Mouse (Mus musculus): ENCODE measurements around the gene Lmf2. TPM values are rescaled to one million over a fixed set of nuclear protein-coding genes. Genes with fewer than 3 reads are reported as not detected.

Lmf2 gene
- polyA plus RNA-seq, 1 experiment from 2014 or later, result 33.0 TPM

- Histone ChIP-seq H3K27ac (ENCODE audit: low read depth, low read length) (peak within 1 kb of the TSS; percentile 94), H3K4me2 (ENCODE audit: low read length) (peak within 1 kb of the TSS; percentile 82), H3K9ac (ENCODE audit: low read depth, low read length) (peak within 1 kb of the TSS; percentile 88), H3K36me3 (ENCODE audit: control insufficient read depth, insufficient read depth, low read length) (peaks cover 24% of the 10 kb centered on the region), H3K4me3 (ENCODE audit: low read length) (peak within 1 kb of the TSS; percentile 80), H3K27me3 (replicated peaks; ENCODE audit: control insufficient read depth, insufficient read depth, low read length) (peaks cover 22% of the 10 kb centered on the region), H3K9me3 (ENCODE audit: control insufficient read depth, low read length) (no peaks in the 10 kb centered on the region), H3K4me1 (ENCODE audit: control insufficient read depth, insufficient read depth, low read depth, low read length) (peaks cover 22% of the 10 kb centered on the region)
- ATAC-seq, result peak; percentile 89
- 0% methylated on average over 40 of the region's 42 CpGs for WGBS
Observed at GRCm38 (mm10) chr15:89373762-89374248, 18.3 kb upstream of the Lmf2 start, which contains the start of gene Sco2. TSS of gene Sco2 (minus strand) at chr15:89373846.

GRCm38 (mm10) chr15:89373027-89373761, 17.7 kb upstream of the Lmf2 start:
- Histone ChIP-seq H3K9ac (ENCODE audit: low read depth, low read length) (peak overlapping the region; percentile 88), H3K4me1 (ENCODE audit: control insufficient read depth, insufficient read depth, low read depth, low read length) (peaks cover 16% of the 10 kb centered on the region), H3K27me3 (replicated peaks; ENCODE audit: control insufficient read depth, insufficient read depth, low read length) (peaks cover 17% of the 10 kb centered on the region), H3K36me3 (ENCODE audit: control insufficient read depth, insufficient read depth, low read length) (peaks cover 29% of the 10 kb centered on the region), H3K4me2 (ENCODE audit: low read length) (peak overlapping the region; percentile 82), H3K9me3 (ENCODE audit: control insufficient read depth, low read length) (no peaks in the 10 kb centered on the region), H3K27ac (ENCODE audit: low read depth, low read length) (peak overlapping the region; percentile 94), H3K4me3 (ENCODE audit: low read length) (peak overlapping the region; percentile 80)
- peak; percentile 79 for ATAC-seq
- WGBS, result 3% methylated on average over 34 of the region's 35 CpGs

- Histone ChIP-seq H3K4me3 (ENCODE audit: low read length) (peak overlapping the region; percentile 80), H3K9ac (ENCODE audit: low read depth, low read length) (peak overlapping the region; percentile 88; the same call in 1 of the 2 replicates), H3K4me1 (ENCODE audit: control insufficient read depth, insufficient read depth, low read depth, low read length) (peaks cover 15% of the 10 kb centered on the region), H3K27ac (ENCODE audit: low read depth, low read length) (no peak overlapping the region), H3K4me2 (ENCODE audit: low read length) (peak overlapping the region; percentile 82), H3K9me3 (ENCODE audit: control insufficient read depth, low read length) (no peaks in the 10 kb centered on the region), H3K36me3 (ENCODE audit: control insufficient read depth, insufficient read depth, low read length) (peaks cover 36% of the 10 kb centered on the region), H3K27me3 (replicated peaks; ENCODE audit: control insufficient read depth, insufficient read depth, low read length) (peaks cover 12% of the 10 kb centered on the region)
- WGBS, result 85% methylated on average over 7 of the region's 7 CpGs
- ATAC-seq, result no peak
Observed at GRCm38 (mm10) chr15:89372536-89372935, 17.1 kb upstream of the Lmf2 start.

DNA sequence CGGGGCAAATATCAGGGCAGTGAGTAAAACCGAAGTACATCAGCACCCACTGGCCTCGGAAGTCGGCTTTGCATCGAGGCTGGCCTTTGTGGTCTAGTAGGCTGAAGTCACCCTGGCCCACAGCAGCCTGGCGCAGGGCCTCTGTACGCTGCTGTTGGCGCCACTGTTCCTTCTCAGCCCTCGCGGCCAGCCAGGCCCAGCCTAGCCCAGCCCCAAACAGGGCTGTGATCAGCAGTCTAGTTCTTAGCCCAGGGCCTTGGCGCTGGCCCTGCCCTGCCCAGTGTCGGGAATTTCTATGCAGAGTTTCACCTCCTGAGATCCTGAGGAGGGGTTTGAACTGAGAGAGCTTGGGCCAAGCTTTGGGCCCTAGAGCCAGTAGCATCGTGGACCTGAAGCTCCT, 16.6 kb upstream of the Lmf2 start:
- peaks cover 39% of the 10 kb centered on the region for H3K36me3 ChIP-seq (ENCODE audit: control insufficient read depth, insufficient read depth, low read length)
- H3K27ac ChIP-seq (ENCODE audit: low read depth, low read length), result no peak overlapping the region
- ATAC-seq, result no peak
- no peak overlapping the region for H3K9ac ChIP-seq (ENCODE audit: low read depth, low read length)
- H3K27me3 ChIP-seq (replicated peaks; ENCODE audit: control insufficient read depth, insufficient read depth, low read length), result peaks cover 9% of the 10 kb centered on the region
- 88% methylated on average over 13 of the region's 13 CpGs for WGBS
- no peak overlapping the region for H3K4me2 ChIP-seq (ENCODE audit: low read length)
- H3K4me1 ChIP-seq (ENCODE audit: control insufficient read depth, insufficient read depth, low read depth, low read length), result peaks cover 15% of the 10 kb centered on the region
- H3K9me3 ChIP-seq (ENCODE audit: control insufficient read depth, low read length), result no peaks in the 10 kb centered on the region
- no peak overlapping the region for H3K4me3 ChIP-seq (ENCODE audit: low read length)

- no peak overlapping the region for H3K27ac ChIP-seq (ENCODE audit: low read depth, low read length)
- no peaks in the 10 kb centered on the region for H3K27me3 ChIP-seq (replicated peaks; ENCODE audit: control insufficient read depth, insufficient read depth, low read length)
- WGBS, result 93% methylated on average over 4 of the region's 4 CpGs
- no peak overlapping the region for H3K4me2 ChIP-seq (ENCODE audit: low read length)
- no peak overlapping the region for H3K9ac ChIP-seq (ENCODE audit: low read depth, low read length)
- H3K4me1 ChIP-seq (ENCODE audit: control insufficient read depth, insufficient read depth, low read depth, low read length), result no peaks in the 10 kb centered on the region
- H3K36me3 ChIP-seq (ENCODE audit: control insufficient read depth, insufficient read depth, low read length), result peaks cover 64% of the 10 kb centered on the region
- H3K4me3 ChIP-seq (ENCODE audit: low read length), result no peak overlapping the region
- H3K9me3 ChIP-seq (ENCODE audit: control insufficient read depth, low read length), result no peaks in the 10 kb centered on the region
- ATAC-seq, result no peak
Observed at GRCm38 (mm10) chr15:89365141-89365551, 9.7 kb upstream of the Lmf2 start.

GRCm38 (mm10) chr15:89363051-89363450, 7.6 kb upstream of the Lmf2 start:
- 96% methylated on average over 7 of the region's 7 CpGs for WGBS
- H3K9ac ChIP-seq (ENCODE audit: low read depth, low read length), result no peak overlapping the region
- H3K36me3 ChIP-seq (ENCODE audit: control insufficient read depth, insufficient read depth, low read length), result peaks cover 50% of the 10 kb centered on the region
- H3K9me3 ChIP-seq (ENCODE audit: control insufficient read depth, low read length), result no peaks in the 10 kb centered on the region
- H3K27me3 ChIP-seq (replicated peaks; ENCODE audit: control insufficient read depth, insufficient read depth, low read length), result no peaks in the 10 kb centered on the region
- H3K4me2 ChIP-seq (ENCODE audit: low read length), result no peak overlapping the region
- H3K4me3 ChIP-seq (ENCODE audit: low read length), result no peak overlapping the region
- H3K27ac ChIP-seq (ENCODE audit: low read depth, low read length), result no peak overlapping the region
- peaks cover 7% of the 10 kb centered on the region for H3K4me1 ChIP-seq (ENCODE audit: control insufficient read depth, insufficient read depth, low read depth, low read length)
- ATAC-seq, result no peak

- H3K4me3 ChIP-seq (ENCODE audit: low read length), result no peak overlapping the region
- no peak for ATAC-seq
- WGBS, result 90% methylated on average over 3 of the region's 3 CpGs
- no peak overlapping the region for H3K4me2 ChIP-seq (ENCODE audit: low read length)
- H3K36me3 ChIP-seq (ENCODE audit: control insufficient read depth, insufficient read depth, low read length), result peaks cover 20% of the 10 kb centered on the region
- H3K9ac ChIP-seq (ENCODE audit: low read depth, low read length), result no peak overlapping the region
- H3K4me1 ChIP-seq (ENCODE audit: control insufficient read depth, insufficient read depth, low read depth, low read length), result peaks cover 30% of the 10 kb centered on the region
- no peaks in the 10 kb centered on the region for H3K9me3 ChIP-seq (ENCODE audit: control insufficient read depth, low read length)
- H3K27ac ChIP-seq (ENCODE audit: low read depth, low read length), result no peak overlapping the region
- no peaks in the 10 kb centered on the region for H3K27me3 ChIP-seq (replicated peaks; ENCODE audit: control insufficient read depth, insufficient read depth, low read length)
Observed at GRCm38 (mm10) chr15:89358784-89359183, 3.3 kb upstream of the Lmf2 start.

DNA sequence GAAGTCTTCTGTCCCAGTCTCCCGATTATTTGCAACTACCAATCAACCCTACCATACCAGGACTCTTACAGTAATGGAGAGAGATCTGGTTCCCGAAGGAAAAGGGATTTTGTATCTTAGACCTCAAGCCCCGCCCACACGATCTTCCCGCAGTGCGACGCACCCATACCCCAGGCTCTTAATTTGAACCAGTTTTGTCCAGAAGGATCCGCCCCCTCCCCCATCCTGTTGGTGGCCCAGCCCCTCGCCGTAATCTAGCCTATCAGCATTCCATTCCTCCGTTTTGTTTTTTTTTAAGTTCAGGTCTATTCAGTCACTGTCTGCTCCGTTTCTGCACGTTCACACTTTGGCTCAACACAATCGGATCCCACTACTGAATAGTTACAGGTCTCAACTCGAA, 913 bp upstream of the Lmf2 start:
- peak; percentile 37 for ATAC-seq
- peak overlapping the region; percentile 89 for H3K4me2 ChIP-seq (ENCODE audit: low read length)
- H3K27me3 ChIP-seq (replicated peaks; ENCODE audit: control insufficient read depth, insufficient read depth, low read length), result no peaks in the 10 kb centered on the region
- peak overlapping the region; percentile 83 for H3K27ac ChIP-seq (ENCODE audit: low read depth, low read length)
- no peaks in the 10 kb centered on the region for H3K9me3 ChIP-seq (ENCODE audit: control insufficient read depth, low read length)
- H3K9ac ChIP-seq (ENCODE audit: low read depth, low read length), result peak overlapping the region; percentile 77
- H3K4me1 ChIP-seq (ENCODE audit: control insufficient read depth, insufficient read depth, low read depth, low read length), result peaks cover 30% of the 10 kb centered on the region
- under 1% methylated on average over 15 of the region's 15 CpGs for WGBS
- peak overlapping the region; percentile 56 for H3K4me3 ChIP-seq (ENCODE audit: low read length)
- peaks cover 22% of the 10 kb centered on the region for H3K36me3 ChIP-seq (ENCODE audit: control insufficient read depth, insufficient read depth, low read length)

GRCm38 (mm10) chr15:89354455-89354854, 1.0 kb downstream of the Lmf2 start:
- WGBS, result 82% methylated on average over 7 of the region's 7 CpGs
- peak overlapping the region; percentile 56 for H3K4me3 ChIP-seq (ENCODE audit: low read length)
- ATAC-seq, result no peak

More at GRCm38 (mm10) chr15:89354455-89354854, 1.0 kb downstream of the Lmf2 start:
- Histone ChIP-seq H3K9ac (ENCODE audit: low read depth, low read length) (peak overlapping the region; percentile 77), H3K27ac (ENCODE audit: low read depth, low read length) (no peak overlapping the region), H3K27me3 (replicated peaks; ENCODE audit: control insufficient read depth, insufficient read depth, low read length) (no peaks in the 10 kb centered on the region), H3K9me3 (ENCODE audit: control insufficient read depth, low read length) (no peaks in the 10 kb centered on the region), H3K4me1 (ENCODE audit: control insufficient read depth, insufficient read depth, low read depth, low read length) (peaks cover 30% of the 10 kb centered on the region), H3K4me2 (ENCODE audit: low read length) (peak overlapping the region; percentile 71), H3K36me3 (ENCODE audit: control insufficient read depth, insufficient read depth, low read length) (peaks cover 25% of the 10 kb centered on the region)

Data from hindbrain, embryonic 16.5 days (tissue).